Mouse (Mus musculus): ENCODE results near the gene Slc38a10. TPM values are rescaled to one million over a fixed set of nuclear protein-coding genes. Genes with fewer than 3 reads are reported as not detected.
A peak's percentile ranks its signal among the peaks of the same experiment; 100 is the strongest.

Gene Slc38a10
- polyA plus RNA-seq (2014; fragmentation: Nextera tagmentation; extraction: Ambion mirVana) = 77.2 and 83.9 TPM in 2 replicates

GRCm38 (mm10) chr11:120151113-120151494 is at the start of gene Slc38a10:
Gene Slc38a10 (minus strand): TSS chr11:120151346.
- Histone ChIP-seq H3K27ac (ENCODE audit: low read depth) (peak within 1 kb of the TSS; percentile 73), H3K4me1 (ENCODE audit: insufficient read depth) (peaks cover 6% of the 10 kb centered on the region; the same call in 1 of the 2 replicates), H3K4me3 (ENCODE audit: low read depth, low read length) (peak within 1 kb of the TSS; percentile 86), H3K9ac (peak within 1 kb of the TSS; percentile 80), H3K9me3 (ENCODE audit: low read depth, low read length) (no peaks in the 10 kb centered on the region), H3K36me3 (ENCODE audit: insufficient read depth) (peaks cover 11% of the 10 kb centered on the region; the same call in 1 of the 2 replicates), H3K4me2 (peak within 1 kb of the TSS; percentile 83), H3K27me3 (ENCODE audit: insufficient read depth, low read length) (no peaks in the 10 kb centered on the region)
- DNase-seq = peak; percentile 100
- WGBS = under 1% methylated on average over 28 of the region's 28 CpGs
- peak; percentile 96 for ATAC-seq (ENCODE audit: insufficient read depth)
- no peak for TF ChIP-seq CTCF (IDR thresholded peaks at IDR 0.05; ENCODE audit: low read depth)

GRCm38 (mm10) chr11:120200621-120201020 is 49.5 kb upstream of the Slc38a10 start:
- no peaks in the 10 kb centered on the region for H3K36me3 ChIP-seq (ENCODE audit: insufficient read depth)
- ATAC-seq (ENCODE audit: insufficient read depth) = no peak
- no peak overlapping the region for H3K9ac ChIP-seq
- H3K27me3 ChIP-seq (ENCODE audit: insufficient read depth, low read length) = no peaks in the 10 kb centered on the region
- no peak overlapping the region for H3K27ac ChIP-seq (ENCODE audit: low read depth)
- H3K4me1 ChIP-seq (ENCODE audit: insufficient read depth) = no peaks in the 10 kb centered on the region
- no peaks in the 10 kb centered on the region for H3K9me3 ChIP-seq (ENCODE audit: low read depth, low read length)
- TF ChIP-seq CTCF (IDR thresholded peaks at IDR 0.05; ENCODE audit: low read depth) = no peak
- H3K4me3 ChIP-seq (ENCODE audit: low read depth, low read length) = no peak overlapping the region
- no peak overlapping the region for H3K4me2 ChIP-seq
- no peak for DNase-seq
- 62% methylated on average over 6 of the region's 6 CpGs for WGBS

DNA sequence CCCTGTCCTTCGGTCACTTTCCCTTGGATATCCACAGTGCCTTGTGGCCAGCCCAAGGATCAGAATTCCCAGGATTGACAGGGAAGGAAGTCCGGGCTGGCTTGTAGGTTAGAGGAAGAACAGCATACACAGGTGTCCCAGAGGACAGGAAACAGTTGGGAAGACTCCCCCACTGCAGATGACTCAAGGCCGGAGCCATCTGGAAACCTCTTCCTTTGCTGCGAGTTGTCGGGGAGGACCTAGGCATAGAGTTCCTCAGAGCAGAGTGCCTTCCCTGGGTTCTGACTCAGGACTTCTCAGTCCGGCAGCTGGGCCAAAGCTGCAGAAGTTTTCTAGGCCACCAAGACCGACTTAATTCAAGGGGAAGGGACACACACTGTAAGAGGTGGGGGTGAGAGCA is 48.6 kb upstream of the Slc38a10 start:
- no peaks in the 10 kb centered on the region for H3K27me3 ChIP-seq (ENCODE audit: insufficient read depth, low read length)
- peak overlapping the region; percentile 50; the same call in 1 of the 2 replicates for H3K27ac ChIP-seq (ENCODE audit: low read depth)
- WGBS = 66% methylated on average over 7 of the region's 7 CpGs
- H3K4me1 ChIP-seq (ENCODE audit: insufficient read depth) = no peaks in the 10 kb centered on the region
- ATAC-seq (ENCODE audit: insufficient read depth) = peak; percentile 31; the same call in 1 of the 2 replicates
- H3K9ac ChIP-seq = no peak overlapping the region
- no peak overlapping the region for H3K4me3 ChIP-seq (ENCODE audit: low read depth, low read length)
- H3K4me2 ChIP-seq = no peak overlapping the region
- H3K9me3 ChIP-seq (ENCODE audit: low read depth, low read length) = no peaks in the 10 kb centered on the region
- H3K36me3 ChIP-seq (ENCODE audit: insufficient read depth) = no peaks in the 10 kb centered on the region
- TF ChIP-seq CTCF (IDR thresholded peaks at IDR 0.05; ENCODE audit: low read depth) = no peak
- DNase-seq = peak; percentile 55

GRCm38 (mm10) chr11:120198831-120199230 is 47.7 kb upstream of the Slc38a10 start:
- H3K36me3 ChIP-seq (ENCODE audit: insufficient read depth) = no peaks in the 10 kb centered on the region
- no peaks in the 10 kb centered on the region for H3K4me1 ChIP-seq (ENCODE audit: insufficient read depth)
- peak; percentile 51 for DNase-seq
- no peaks in the 10 kb centered on the region for H3K27me3 ChIP-seq (ENCODE audit: insufficient read depth, low read length)
- ATAC-seq (ENCODE audit: insufficient read depth) = no peak
- no peak for TF ChIP-seq CTCF (IDR thresholded peaks at IDR 0.05; ENCODE audit: low read depth)
- H3K9ac ChIP-seq = no peak overlapping the region
- 18% methylated on average over 13 of the region's 13 CpGs for WGBS
- H3K4me3 ChIP-seq (ENCODE audit: low read depth, low read length) = no peak overlapping the region
- no peaks in the 10 kb centered on the region for H3K9me3 ChIP-seq (ENCODE audit: low read depth, low read length)
- no peak overlapping the region; the same call in 1 of the 2 replicates for H3K27ac ChIP-seq (ENCODE audit: low read depth)
- H3K4me2 ChIP-seq = 0 out of 2 replicates have a peak overlapping the region, but pooled peaks have one; percentile 20

- H3K27ac ChIP-seq (ENCODE audit: low read depth) = peak overlapping the region; percentile 76
- no peak for ATAC-seq (ENCODE audit: insufficient read depth)
- H3K4me3 ChIP-seq (ENCODE audit: low read depth, low read length) = peak overlapping the region; percentile 92
- 36% methylated on average over 14 of the region's 14 CpGs for WGBS
- H3K9me3 ChIP-seq (ENCODE audit: low read depth, low read length) = no peaks in the 10 kb centered on the region
- no peaks in the 10 kb centered on the region for H3K27me3 ChIP-seq (ENCODE audit: insufficient read depth, low read length)
- H3K4me2 ChIP-seq = peak overlapping the region; percentile 99
- peaks cover 10% of the 10 kb centered on the region for H3K4me1 ChIP-seq (ENCODE audit: insufficient read depth)
- H3K9ac ChIP-seq = peak overlapping the region; percentile 60
- no peak for TF ChIP-seq CTCF (IDR thresholded peaks at IDR 0.05; ENCODE audit: low read depth)
- no peak for DNase-seq
- peaks cover 16% of the 10 kb centered on the region; the same call in 1 of the 2 replicates for H3K36me3 ChIP-seq (ENCODE audit: insufficient read depth)
Measured at GRCm38 (mm10) chr11:120190526-120191412, 39.6 kb upstream of the Slc38a10 start.

DNA sequence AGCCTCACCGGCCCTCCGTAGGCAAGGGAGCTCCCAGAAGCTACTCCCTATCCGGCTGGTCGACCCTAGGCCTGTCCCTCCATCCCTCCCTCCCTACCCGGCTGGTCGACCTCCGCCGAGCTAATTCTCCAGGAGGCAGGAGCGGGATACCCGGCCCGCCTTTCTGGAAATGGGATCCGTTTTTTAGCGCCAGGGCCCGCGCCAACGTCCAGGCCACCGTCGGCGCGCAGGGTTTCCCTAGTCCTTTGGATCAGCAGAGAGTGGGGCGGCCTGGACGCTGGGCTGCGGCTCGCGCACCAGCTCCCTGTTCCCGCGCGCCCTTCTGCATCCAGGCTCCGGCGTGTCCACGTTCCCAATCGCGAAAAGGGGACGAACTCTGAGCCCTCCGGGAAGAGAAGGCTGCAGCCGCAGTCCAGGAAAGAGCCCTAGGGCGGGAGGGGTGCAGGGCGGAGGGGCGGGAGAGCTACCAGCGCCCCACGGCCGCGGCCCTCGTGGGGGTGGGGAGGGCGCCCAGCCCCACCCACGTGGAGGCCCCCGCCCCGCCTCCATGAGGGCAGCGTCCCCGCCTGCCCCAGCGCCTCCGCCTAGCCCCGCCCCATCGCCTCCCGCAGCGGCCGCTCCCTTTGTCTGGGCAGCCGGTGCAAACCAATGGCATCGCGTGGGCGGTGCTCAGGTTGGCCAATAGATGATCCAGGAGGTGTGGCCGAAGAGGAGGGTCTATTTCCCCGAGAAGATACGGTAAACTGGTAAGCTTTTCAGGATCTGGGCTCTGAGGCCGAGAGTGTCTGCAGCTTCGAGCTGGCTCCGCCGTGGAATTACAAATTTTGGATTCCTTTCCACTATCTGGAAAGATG is 38.5 kb upstream of the Slc38a10 start:
- peaks cover 19% of the 10 kb centered on the region for H3K4me1 ChIP-seq (ENCODE audit: insufficient read depth)
- TF ChIP-seq CTCF (IDR thresholded peaks at IDR 0.05; ENCODE audit: low read depth) = no peak
- H3K9me3 ChIP-seq (ENCODE audit: low read depth, low read length) = no peaks in the 10 kb centered on the region
- H3K4me3 ChIP-seq (ENCODE audit: low read depth, low read length) = peak overlapping the region; percentile 92
- DNase-seq (peak; percentile 99), ATAC-seq (ENCODE audit: insufficient read depth) (peak; percentile 93)
- peak overlapping the region; percentile 99 for H3K4me2 ChIP-seq
- WGBS = under 1% methylated on average over 66 of the region's 68 CpGs
- H3K27ac ChIP-seq (ENCODE audit: low read depth) = peak overlapping the region; percentile 98
- H3K27me3 ChIP-seq (ENCODE audit: insufficient read depth, low read length) = no peaks in the 10 kb centered on the region
- H3K36me3 ChIP-seq (ENCODE audit: insufficient read depth) = peaks cover 26% of the 10 kb centered on the region; the same call in 1 of the 2 replicates
- H3K9ac ChIP-seq = peak overlapping the region; percentile 98

Data from lung, embryonic 14.5 days (tissue).